25 mouse cellular contexts compared by ENCODE assay signal in the genomic region with DNA sequence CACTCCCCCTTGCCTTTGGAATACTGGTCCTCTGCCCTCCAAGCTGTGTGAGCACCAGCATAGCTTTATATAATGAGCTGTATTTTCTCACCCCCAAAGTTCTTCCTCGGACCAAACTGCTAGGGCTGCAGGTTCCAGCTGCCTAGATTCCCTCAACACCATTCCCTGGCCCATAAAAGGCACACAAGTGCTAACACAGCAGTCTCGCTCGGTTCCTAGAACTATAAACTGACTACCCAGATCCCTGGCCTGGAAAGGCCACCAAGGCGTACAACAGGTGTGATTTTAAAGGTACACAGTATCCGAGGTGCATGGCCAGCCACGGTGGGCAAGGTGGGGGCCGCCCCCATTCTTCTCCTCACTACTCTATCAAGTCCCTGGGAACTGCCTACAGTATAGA. TPM values are rescaled to one million over a fixed set of nuclear protein-coding genes. Genes with fewer than 3 reads are reported as not detected.
DNase-seq lines count a peak whose midpoint lies in the region; TF ChIP-seq lines count a peak whose summit lies in the region.
"Had no signal": no experiment of that assay in that cellular context is flagged by ENCODE, and none has a peak within 500 bp of the region (broad histone marks: within the 10 kb centered on the region; RNA-seq: fewer than 3 reads in every experiment).

No protein-coding gene starts in this region.

- 0 out of 2 replicates have a peak, but pooled peaks cover 2% of the 10 kb centered on the region for H3K4me1 ChIP-seq in kidney, adult 2 months (ENCODE audit: control insufficient read depth, insufficient read depth, low read length)

- H3K27ac ChIP-seq in kidney, adult 2 months (ENCODE audit: insufficient read depth, low read depth, low read length), result no peak overlapping the region
- H3K27ac ChIP-seq: embryonic facial prominence, embryonic 13.5 days; embryonic facial prominence, embryonic 15.5 days; forebrain, embryonic 10.5 days; forebrain, embryonic 12.5 days had no signal

- no peak for TF ChIP-seq CTCF in kidney, adult 2 months (conservative IDR thresholded peaks at IDR 0.05; ENCODE audit: insufficient read depth, insufficient read length, low read depth, low read length)

- no peak for TF ChIP-seq POLR2A in kidney, adult 2 months (IDR thresholded peaks at IDR 0.05; ENCODE audit: low read depth, low read length)

- no peaks in the 10 kb centered on the region for H3K36me3 ChIP-seq in kidney, adult 2 months (ENCODE audit: control insufficient read depth, insufficient read depth, low read length)
- H3K36me3 ChIP-seq: embryonic facial prominence, embryonic 13.5 days; embryonic facial prominence, embryonic 15.5 days; forebrain, embryonic 12.5 days had no signal

- peak; percentile 34 for DNase-seq in gastrocnemius, adult 18-20 months (ENCODE audit: low spot score)
- DNase-seq in gastrocnemius, postnatal 36 days, result no peak
- peak; percentile 40 to 70 for DNase-seq in gastrocnemius, adult 8-10 months (ENCODE audit: low spot score in 2 of 2)
- no peak for DNase-seq in gastrocnemius, postnatal 4 days (ENCODE audit: low spot score in 2 of 2)
- DNase-seq in kidney, adult 2 months, result peak; percentile 64
- no peak for DNase-seq in kidney, postnatal 14 days
- DNase-seq in skeletal muscle tissue, adult 2 months (ENCODE audit: low read depth, low spot score), result peak; percentile 87
- no peak for DNase-seq in adrenal gland, postnatal 25 days
- DNase-seq: adrenal gland, adult 8-10 months; adrenal gland, postnatal 14 days; B cell, adult 2 months; cerebellum, adult 11 months; cerebellum, adult 18-20 months; cerebellum, adult 8-10 months; cerebellum, adult 9-11 months; cerebellum, postnatal 14 days; cerebellum, postnatal 36 days; embryo, embryonic 11 days had no signal

- WGBS in kidney, adult 2 months, result 61% methylated on average over 7 of the region's 7 CpGs

- no peak overlapping the region for H3K4me3 ChIP-seq in kidney, adult 2 months (ENCODE audit: insufficient read depth, low read depth, low read length)
- H3K4me3 ChIP-seq: embryonic facial prominence, embryonic 13.5 days; embryonic facial prominence, embryonic 15.5 days; erythroblast, embryonic 14.5 days; forebrain, embryonic 10.5 days; forebrain, embryonic 12.5 days had no signal

- H3K27me3 ChIP-seq in kidney, adult 2 months (replicated peaks; ENCODE audit: control insufficient read depth, insufficient read depth, low read length), result no peaks in the 10 kb centered on the region
- H3K27me3 ChIP-seq: CH12.LX; embryonic facial prominence, embryonic 15.5 days; Patski had no signal

- intact Hi-C loops in gastrocnemius, postnatal 36 days (cut with DNase I), result loop anchor here (2.0 to 5.0 kb wide), 3 partner anchors 54 to 148 kb away; a partner anchor contains a TSS

RNA-seq across cellular contexts. Expression of a gene that starts 54.8 kb away (rescaled TPM):
- 10 to 100 TPM in 1 of 2 experiments, 1 to 10 TPM in 1; 9.5 to 11.3 TPM for total RNA-seq in gastrocnemius, adult 18-20 months (2021)
- 10 to 100 TPM in 1 of 2 experiments, 1 to 10 TPM in 1; 8.3 to 11.1 TPM for total RNA-seq in gastrocnemius, postnatal 36 days (2021)
- total RNA-seq in gastrocnemius, adult 8-10 months (2022), result 10 to 100 TPM in 1 of 4 experiments, 1 to 10 TPM in 3; 6.7 to 18.0 (median 8.4) TPM
- total RNA-seq in gastrocnemius, postnatal 4 days (2021), result 10 to 100 TPM; 13.5 to 14.3 TPM
- 20.0 and 22.5 TPM in 2 replicates for polyA plus RNA-seq in kidney, adult 2 months (2012; rRNA removed)
- 15.2 and 19.1 TPM in 2 replicates for total RNA-seq in adrenal gland, postnatal 25 days (2021)

Comparison
In these comparisons a context has a peak if more than half of its experiments do, and no peak if none do; other contexts are left out.
1. DNase-seq: peak in gastrocnemius, adult 18-20 months (single experiment), gastrocnemius, adult 8-10 months (2 of 2), kidney, adult 2 months (single experiment) and skeletal muscle tissue, adult 2 months (single experiment); none in gastrocnemius, postnatal 36 days (0 of 2), gastrocnemius, postnatal 4 days (0 of 2), kidney, postnatal 14 days (single experiment) and adrenal gland, postnatal 25 days (single experiment).